Mouse (Mus musculus): ENCODE results near the gene Sp4.

Gene Sp4

DNA sequence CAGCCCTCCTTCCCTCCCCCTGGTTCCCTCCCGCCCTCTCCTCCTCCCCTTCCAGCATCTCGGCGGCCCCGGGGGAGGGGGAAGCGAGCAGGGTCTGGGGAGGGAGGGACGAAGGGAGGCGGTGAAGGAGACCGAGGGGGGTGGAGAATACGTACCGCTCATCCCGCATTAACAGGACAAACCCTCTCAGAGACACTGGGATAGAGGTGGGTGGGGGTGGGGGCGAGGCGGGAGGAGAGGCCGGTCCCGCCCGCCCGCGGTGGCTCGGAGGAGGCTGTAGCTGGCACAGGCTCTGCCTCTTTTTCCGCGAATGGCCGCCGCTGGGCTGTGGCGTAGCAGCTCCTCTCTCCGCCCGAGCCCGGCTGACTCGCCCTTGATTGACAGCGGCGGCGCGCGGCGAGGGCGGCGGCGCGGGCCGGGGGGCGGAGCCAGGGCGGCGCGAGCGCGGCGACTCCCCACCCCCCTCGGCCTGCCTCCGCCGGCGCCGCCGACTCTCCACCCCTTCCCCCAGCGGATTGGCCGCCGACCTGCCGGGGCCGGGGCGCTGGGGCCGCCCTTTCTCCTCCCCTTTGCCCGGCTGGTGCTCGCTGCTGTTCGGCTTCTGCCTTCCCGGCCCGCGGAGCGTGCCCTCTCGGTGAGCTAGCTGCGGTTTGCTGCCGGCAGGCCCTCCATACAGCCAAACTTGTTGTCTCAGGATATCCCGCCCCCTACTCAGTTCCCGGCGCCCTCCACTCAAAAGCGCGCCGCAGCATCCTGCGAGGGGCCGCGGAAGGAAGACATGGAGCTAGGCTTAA is at the start of gene Sp4:
Sp4 (minus strand) TSS at position 369 of the 794 bp plus-strand sequence.
- peak; percentile 89 to 92 for DNase-seq (ENCODE audit: low spot score in 2 of 2)

DNA sequence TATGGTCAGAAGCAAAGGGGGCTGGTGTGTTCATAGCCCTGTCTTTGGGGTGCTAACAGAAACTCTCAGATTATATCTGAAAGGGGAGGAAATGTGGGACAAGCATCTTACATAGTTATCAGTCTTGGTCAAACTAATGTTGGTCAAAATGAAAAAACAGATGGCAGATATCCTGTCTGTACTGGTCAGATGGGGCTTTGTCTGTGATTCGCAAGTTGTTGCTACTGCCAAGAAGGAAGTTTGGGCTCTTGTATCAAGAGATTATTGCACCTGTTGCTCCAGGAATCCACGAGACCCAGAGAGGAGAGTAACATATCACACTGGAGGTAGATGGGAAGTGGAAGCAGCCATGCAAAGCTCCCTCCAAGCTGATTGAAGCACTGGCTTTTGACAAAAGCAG is 37.9 kb upstream of the Sp4 start:
- DNase-seq (ENCODE audit: low spot score in 2 of 2), result no peak

DNA sequence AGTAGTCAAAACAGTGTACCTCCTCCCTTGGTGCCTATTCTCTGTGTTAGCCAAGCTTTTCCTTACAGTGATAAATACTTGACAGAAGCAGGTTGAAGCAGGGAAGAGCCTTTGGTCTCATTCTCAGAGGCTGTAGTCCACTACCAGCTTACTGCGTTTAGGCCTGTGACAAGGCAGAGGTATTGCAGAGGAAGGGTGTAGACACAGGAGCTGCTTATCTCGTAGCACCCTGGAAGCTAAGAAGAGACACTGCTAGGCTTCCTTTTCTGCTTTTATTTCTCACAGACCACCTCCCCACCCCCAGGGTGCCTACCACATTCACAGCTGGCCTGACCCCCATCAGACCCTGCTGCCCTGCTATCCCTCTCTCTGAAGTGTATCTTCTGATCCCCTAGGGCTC is 37.0 kb upstream of the Sp4 start:
- no peak for DNase-seq (ENCODE audit: low spot score in 2 of 2)

DNA sequence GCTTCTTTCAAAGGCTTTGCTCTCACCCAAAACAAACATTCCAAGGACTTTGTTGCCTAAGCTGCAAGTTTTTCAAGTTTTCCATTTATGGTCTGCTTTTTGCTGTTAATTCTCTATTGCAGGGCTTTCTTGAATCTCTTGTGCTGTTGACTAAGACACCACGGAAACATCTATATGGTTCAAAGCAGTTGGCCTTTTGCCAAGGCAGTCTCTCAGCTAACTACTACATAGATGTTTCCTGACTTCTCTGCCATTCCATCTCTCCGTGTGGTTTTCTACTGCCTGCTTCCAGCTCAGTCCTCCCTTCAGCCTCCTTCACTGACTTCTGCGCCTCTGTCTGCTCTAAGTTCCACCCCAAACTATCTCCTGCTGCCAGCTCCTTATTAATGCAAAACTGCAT is 36.1 kb upstream of the Sp4 start:
- DNase-seq (ENCODE audit: low spot score in 2 of 2), result no peak

DNA sequence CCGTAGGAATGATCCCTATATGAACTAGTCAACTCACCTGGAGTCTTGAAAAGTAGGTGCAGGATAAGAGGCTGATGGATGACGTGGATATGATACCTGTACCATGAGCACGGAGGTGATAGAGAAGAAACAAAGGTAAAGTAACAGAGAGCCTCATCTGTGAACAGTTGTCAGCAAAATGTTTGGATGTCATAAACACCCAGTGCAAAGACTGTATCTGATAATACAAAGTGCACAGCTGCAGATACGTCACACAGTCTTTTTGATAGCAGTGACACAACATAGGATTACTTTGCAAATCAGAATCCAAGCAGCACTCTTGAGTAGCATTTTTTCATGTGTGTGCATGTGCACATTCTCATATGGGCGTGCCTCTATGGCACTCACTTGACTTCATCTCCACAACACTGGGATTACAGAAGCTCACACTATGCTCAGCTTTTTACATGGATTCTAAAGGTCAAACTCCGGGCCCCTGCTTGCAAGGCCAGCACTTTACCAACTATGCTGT is 27.6 kb upstream of the Sp4 start:
- no peak for DNase-seq (ENCODE audit: low spot score in 2 of 2)

DNA sequence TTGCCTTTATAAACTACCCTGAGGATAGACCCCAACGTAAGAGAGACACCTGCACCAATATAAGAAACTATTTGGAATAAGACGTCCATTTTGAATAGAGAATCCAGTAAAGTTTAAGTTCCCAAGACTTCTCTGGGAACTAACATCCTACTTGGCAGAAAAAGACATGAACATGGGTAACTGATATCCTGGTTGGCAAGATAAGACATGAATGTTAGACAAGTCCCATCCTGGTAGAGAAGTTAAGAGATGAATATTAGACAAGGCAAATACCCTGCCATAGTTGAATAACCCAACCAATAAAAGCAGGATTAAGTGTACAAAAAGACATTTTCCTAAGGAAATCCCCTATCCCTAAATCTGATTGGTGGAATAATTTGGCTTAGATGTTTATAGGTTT is 26.3 kb upstream of the Sp4 start:
- no peak for DNase-seq (ENCODE audit: low spot score in 2 of 2)

DNA sequence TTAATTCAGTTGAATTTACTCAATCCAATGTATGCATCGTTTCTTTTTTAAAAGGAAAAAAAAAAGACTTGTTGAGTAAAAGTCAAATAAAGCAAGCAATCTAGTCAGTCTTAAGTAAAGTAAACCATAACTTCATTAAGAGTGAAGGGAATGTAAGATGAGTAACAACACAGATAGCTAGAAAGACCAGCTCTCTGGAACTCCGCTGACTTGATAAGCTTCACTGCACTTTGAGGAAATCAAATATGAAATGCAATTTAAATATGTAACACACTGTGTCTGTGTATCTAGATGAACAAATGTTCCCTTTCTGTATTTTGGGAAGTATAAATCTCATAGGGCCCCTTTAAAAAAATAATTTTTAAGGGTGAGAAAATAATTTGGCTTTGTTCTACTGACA is 24.9 kb upstream of the Sp4 start:
- DNase-seq (ENCODE audit: low spot score in 2 of 2), result no peak

DNA sequence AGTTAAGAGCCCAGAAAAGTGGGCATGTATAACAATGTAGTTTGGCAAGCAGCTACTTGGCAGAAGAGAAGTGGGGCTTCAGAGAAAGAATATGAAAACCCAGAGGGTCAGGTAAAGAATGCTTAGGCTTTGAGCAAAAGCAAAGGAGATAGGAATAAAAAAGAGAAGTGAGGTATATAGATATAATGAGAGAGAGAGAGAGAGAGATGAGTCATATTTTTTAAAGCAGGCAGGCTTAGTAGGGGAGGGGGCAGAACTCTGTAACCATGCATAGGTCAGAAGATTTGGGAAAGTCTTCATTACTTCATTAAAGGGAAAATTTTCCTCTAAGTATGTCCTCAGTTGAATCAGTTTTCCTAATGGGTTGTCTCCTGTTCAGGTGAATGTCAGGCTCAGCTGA is 18.8 kb upstream of the Sp4 start:
- DNase-seq (ENCODE audit: low spot score in 2 of 2), result no peak

DNA sequence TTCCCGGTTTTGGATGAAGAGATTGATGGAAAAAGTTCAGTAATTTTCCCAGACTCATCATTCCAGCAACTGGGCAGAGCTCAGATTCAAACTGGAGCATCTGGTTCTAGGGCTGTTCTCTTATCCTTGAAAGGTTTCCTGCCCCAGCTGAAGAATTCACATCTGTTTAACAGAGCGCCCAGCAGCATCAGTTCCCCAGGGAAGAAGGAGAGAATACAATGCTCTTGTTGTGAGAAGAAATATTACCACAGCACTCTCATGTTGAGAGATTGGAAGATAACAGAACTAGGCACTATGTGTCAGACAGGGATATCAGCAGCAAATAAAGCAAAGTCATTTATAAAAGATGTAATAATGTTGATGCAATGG is 13.2 kb upstream of the Sp4 start:
- DNase-seq (ENCODE audit: low spot score in 2 of 2), result no peak

DNA sequence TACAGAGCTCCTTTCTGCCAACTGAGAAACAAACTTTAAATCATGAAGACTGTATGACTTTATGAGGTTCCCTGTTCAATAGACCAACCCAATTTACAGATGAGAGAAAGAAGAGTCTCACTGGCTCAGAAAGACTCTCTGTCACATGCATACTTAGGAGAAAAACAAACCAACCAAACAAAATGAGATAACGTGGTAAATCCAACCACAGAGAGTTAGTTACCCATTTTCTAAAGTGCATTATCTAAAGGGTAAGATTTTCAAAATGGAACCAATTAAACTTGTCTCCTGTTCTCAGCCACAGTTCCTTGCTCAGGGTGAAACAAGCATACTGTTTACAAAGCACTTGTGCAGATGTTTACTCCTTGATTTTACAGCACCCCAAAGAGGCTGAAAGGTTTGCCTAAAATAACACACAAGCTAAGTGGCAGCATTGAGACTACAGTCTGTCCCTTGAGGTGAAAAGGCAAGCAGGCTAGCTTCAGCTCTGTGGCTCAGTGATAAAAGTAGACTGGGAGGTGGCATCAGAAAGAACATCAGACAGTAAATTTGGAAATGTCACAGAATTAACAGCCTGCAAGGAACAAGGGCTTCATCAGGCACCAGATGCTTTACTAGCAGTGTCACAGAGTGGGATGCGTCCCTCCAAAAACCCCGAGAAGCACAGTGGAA is 12.7 kb upstream of the Sp4 start:
- no peak for DNase-seq (ENCODE audit: low spot score in 2 of 2)

DNA sequence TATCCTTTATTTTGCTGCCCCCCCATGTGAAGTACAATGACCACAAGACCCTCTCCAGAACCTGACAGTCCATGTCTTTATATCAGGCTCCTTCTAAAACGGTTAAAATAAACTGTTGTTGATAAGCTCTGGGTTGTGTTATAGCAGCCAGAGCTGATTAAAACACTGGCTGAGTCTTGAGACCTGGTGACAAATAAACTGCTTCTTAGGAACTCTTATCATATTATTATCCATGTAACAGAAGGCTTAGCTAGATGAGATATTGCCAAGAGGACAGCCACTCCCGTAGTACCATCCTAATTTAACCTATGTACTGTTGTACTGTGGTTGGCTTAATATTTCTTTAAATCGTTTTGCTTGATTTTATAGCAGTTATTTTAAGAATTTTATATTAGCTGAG is 2.3 kb upstream of the Sp4 start:
- DNase-seq (ENCODE audit: low spot score in 2 of 2), result no peak

DNA sequence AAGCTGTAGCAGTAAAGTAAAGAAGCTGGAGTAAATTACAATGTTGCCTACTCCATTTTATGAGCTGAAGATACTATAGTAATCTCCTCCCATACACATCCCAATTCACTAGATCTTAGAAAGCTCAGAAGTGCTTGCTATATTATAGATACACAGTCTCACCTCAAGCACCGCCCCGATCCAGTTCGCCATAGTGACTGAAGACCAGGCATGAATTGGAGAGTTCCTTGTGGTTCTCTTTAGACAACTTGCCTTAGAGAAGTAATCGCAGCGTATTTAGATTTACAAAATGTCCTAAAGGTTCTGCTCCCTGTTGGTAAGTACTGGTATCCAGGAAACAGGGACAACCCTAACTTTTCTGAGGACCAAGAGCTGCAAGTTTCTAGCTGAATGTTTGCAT is 1.8 kb upstream of the Sp4 start:
- DNase-seq (ENCODE audit: low spot score in 2 of 2), result no peak

DNA sequence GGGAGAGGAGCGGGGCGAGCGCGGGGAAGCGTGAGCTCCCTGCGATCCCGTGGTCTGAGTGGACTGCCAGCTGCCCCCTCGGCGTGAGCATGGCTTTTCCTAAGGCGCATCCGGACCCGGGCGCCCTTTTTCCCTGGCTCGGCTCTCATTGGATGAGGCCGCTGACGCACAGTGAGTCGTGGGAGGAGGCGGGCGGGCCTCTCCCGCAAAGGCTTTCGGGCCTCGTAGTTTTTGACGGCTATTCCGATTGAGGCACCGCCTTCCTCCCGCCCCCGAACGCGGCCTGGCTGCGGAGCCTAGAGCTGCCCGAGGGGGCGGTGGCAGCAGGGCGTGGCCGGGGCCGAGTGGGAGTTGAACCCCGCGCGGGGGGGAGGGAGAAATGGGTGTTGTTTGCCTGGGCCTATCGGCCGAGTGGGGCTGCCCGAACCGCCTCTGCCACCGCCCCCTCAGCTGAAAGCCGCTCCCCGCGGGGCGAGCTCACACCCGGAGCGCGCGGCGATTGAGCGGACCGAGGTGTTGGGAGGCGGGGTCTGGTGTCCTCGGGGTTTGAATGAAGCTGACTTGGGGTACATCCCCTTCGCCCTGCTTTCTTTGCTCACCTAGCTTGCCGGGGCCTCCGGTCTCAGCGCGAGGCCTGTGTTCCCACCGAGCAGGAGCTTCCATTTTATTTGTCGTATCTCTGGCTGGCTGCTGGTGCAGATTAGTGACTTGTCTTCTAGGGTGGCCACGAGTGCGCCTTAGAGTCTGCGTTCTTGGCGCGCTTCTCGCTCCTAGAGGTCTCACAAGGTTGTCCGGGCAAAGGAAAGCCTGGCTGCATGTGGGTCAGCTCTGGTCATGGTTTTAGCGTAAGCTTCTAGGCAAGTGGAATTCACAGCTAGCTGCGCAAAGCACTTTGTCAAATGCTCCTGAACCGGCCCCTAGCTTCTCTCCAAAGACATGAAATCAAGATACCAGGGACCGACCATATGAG is 911 bp upstream of the Sp4 start:
- peak; percentile 99 for DNase-seq (ENCODE audit: low spot score in 2 of 2)

DNA sequence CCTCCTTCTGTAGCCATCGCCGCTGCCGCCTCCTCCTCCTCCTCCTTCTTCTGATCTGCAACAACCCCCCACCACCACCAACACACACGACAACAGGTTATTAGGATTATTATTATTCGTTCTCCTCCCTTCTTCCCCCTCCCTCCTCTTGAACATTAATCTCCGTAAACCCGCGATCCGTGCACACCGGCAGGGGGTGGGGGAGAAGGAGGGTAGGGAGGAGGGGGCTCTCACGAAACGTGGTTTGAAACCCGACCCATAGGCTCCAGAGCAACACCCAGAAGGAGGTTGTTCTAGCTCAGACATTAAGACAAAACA is 527 bp downstream of the Sp4 start:
- DNase-seq (ENCODE audit: low spot score in 2 of 2), result no peak

DNA sequence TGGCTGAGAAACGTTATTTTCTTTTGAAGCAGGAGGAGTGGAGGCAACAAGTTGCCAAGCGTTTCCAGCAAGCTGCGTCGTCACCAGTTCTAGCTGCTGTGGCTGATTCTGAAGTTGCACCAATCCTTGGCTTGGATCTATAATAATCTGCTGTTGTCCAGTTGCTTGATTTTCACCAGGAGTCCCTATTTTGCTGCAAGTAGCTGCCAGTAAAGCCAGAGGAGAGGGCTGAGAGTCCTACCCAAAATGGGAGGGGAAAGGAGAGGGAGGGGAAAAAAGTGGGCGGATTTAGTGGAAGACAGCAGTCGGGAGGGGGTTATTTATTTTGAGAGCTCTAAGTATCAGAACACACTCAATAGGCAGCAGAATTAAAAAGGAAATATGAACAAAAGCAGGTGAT is 1.3 kb downstream of the Sp4 start:
- no peak for DNase-seq (ENCODE audit: low spot score in 2 of 2)

DNA sequence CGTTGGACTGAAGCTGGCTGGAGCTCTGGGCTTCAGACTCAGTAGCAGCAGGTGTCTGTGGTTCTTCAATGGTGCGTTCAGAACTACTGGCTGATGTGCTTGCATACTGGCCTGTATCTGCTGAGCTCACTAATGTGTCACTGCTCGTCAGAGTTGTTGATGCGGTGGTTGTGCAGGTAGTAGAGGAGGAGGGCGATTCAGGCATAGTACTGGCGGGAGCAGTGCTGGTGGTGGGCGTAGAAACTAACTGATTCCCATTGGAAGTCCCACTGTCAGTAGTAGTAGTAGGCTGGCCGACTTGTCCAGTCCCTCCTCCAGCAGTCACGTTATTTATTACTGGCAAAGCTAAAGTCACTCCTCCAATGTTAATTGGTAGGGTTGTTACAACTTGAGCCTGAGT is 2.1 kb downstream of the Sp4 start:
- DNase-seq (ENCODE audit: low spot score in 2 of 2), result no peak

DNA sequence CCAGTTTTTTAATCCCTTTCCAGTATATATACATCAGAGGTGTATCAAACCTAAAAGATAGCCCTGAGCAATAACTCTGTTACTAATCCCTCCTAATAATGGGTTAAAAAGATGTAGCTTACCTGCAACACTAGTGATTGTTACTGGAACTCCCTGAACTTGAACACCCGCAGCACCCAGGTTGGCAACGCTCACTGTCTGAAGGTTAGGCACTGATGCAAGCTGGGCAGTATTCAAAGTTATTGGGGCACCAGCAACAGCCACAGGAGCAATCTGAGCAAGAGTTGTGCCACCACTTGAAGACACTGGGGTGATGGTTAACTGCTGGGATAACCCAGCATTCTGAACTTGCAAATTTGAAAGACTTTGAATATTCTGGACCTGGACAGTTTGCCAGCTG is 2.7 kb downstream of the Sp4 start:
- no peak for DNase-seq (ENCODE audit: low spot score in 2 of 2)

DNA sequence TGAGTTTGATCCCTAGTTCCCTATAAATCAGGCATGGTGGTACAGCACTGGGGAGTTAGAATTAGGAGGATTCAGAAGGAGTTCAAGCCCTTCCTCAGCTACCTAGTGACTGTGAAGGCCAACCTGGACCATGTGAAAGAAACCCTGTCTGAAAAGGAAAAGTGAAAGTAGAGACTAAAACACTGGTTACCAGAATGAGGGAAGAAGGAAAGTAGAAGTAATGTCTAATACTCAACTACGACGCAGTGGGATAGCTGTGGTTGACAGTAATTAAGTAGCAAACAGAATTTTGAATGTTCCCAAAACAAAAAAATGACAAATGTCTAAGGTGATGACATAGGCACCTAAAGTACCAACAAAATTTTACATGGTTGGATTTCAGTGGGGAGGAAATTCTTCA is 5.0 kb downstream of the Sp4 start:
- no peak for DNase-seq (ENCODE audit: low spot score in 2 of 2)

DNA sequence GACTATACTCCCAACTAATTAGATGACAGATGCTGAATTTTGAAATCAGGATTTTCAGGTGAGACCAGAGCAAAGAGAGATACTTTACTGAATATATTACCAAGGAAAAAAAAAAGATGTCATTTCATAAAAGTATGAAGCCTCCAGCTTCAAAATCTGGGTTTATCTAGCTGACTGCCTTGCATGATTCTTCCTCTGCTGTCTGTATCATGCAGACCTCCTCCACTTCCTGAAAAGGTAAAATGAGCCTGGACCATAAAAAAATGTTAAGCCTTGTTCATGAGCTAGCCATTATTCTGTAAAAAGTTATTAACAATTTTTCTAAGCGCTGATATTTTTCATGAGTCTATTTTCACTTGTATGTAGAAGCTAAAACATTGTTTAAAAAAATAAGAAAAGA is 5.4 kb downstream of the Sp4 start:
- DNase-seq (ENCODE audit: low spot score in 2 of 2), result no peak

DNA sequence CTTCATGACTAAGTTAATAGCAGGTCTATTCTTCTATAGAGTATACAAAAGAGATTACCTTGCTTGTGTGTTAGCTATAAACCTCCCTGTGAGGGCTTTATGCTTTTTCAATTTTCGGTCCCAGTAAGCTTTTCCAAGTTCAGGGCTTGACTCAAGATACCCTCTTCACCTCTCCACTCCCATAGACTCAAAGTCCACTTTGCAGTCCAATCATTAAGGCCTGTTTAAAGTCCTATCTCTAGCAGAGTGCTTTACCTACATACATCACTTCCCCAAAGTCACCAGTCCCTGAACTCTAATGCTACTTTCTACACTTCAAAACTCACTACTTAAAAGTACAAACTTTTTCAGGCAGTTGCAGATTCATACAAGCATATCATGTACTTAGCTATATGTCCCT is 12.3 kb downstream of the Sp4 start:
- DNase-seq (ENCODE audit: low spot score in 2 of 2), result no peak

DNA sequence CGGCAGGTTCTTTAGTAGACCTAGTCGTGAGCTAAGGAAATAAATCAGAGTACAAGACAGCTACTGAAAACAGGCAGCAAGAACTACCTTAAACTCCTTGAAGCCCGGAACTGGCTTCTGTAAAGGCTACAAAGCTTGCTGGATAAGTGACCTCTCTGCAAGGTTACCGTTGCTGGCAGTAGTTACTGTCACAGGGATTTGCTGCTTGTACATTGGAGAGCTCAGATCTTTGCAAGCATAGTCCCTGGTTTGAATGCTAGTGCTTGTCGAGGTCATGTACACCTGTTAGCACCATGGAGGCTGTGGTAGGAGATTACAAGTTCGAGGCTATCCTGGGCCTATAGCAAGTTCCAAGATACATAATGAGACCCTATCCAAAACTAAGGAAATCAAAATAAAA is 16.1 kb downstream of the Sp4 start:
- no peak for DNase-seq (ENCODE audit: low spot score in 2 of 2)

DNA sequence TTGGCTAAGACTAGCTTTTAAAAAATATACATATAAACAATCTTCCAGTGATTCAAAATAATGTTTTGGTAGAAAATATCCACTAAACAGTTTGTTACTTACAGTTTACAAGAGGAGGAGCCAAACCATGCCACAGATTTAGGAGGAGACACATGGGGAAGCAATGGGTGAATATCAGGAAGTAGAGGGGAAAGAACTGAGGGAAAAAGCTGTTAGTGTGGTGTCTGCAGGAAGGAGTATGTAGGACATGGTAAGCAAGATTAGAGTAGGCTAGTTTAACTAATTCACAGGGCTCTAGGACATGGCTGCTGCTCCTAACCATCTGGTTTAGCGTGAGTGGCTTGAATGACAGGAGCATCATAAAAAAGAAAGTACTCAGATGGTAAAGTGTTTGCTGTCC is 19.3 kb downstream of the Sp4 start:
- no peak for DNase-seq (ENCODE audit: low spot score in 2 of 2)

DNA sequence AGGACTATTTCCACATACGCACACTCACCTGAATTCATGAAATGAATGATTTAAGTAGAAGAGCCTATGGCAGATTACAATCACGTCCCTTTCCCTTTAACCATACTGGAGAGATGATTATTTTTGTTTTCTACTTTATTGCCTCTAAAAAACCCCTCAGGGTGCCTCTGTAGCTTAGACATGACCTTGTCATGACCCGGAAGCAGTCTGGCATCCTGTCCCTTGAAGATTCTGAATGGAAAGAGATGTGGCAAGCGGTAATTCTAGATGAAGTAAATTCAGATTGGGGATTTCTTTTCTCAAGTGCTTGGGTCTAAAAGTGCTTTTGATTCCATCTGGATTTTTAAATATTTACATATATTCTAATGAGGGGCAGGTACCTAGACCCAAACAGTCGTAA is 24.9 kb downstream of the Sp4 start:
- no peak for DNase-seq (ENCODE audit: low spot score in 2 of 2)
